Mouse (Mus musculus): Measurements from ENCODE around the gene Slc15a2. TPM values are rescaled to one million over a fixed set of nuclear protein-coding genes. Genes with fewer than 3 reads are reported as not detected.

Slc15a2 gene
- total and polyA plus RNA-seq, 3 experiments: 1.6 to 144 (median 111) TPM

DNA sequence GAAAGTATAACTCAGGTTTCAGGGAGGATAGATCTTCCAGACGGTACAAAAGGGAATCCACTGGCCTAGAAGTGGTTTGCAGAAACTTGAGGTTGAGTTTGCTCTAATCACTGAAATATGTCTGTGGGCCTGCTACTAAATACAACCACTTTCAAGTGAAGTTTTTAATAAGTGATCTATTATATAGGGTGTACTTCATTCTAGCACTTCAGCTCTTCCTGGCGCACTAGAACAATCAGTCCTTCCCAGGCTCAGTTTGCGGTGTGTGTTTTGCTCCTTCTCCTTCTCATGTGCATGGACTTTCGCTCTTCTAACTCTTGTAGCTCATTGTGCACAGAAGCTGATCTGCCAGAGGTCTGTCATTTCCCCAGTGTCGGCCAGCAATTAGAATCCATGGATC lies 11.8 kb downstream of the Slc15a2 start:
- H3K9me3 ChIP-seq (replicated peaks): no peaks in the 10 kb centered on the region
- H3K36me3 ChIP-seq (replicated peaks): no peaks in the 10 kb centered on the region
- no peak overlapping the region for H3K4me3 ChIP-seq (ENCODE audit: low read depth, low read length)
- ATAC-seq (ENCODE audit: extremely low read depth, insufficient number of reproducible peaks, low FRiP score, poor library complexity, severe bottlenecking): no peak
- no peak for TF ChIP-seq POLR2AphosphoS5 (IDR thresholded peaks at IDR 0.05; ENCODE audit: insufficient replicate concordance, low read depth, low read length)
- TF ChIP-seq GATA1 (IDR thresholded peaks at IDR 0.05; ENCODE audit: borderline replicate concordance, low read length): no peak
- no peak for TF ChIP-seq TAL1 (conservative IDR thresholded peaks at IDR 0.05; ENCODE audit: low read depth, low read length)
- TF ChIP-seq CTCF (IDR thresholded peaks at IDR 0.05; ENCODE audit: low read depth, low read length): no peak
- no peak for TF ChIP-seq GATA2 (IDR thresholded peaks at IDR 0.05; ENCODE audit: borderline replicate concordance, low read depth, low read length)
- peaks cover 10% of the 10 kb centered on the region; the same call in 1 of the 2 replicates for H3K4me1 ChIP-seq (ENCODE audit: insufficient read depth, low read depth, low read length)
- no peak for DNase-seq (ENCODE audit: low spot score)
- H3K27me3 ChIP-seq (ENCODE audit: insufficient read depth, low read length): peaks cover 6% of the 10 kb centered on the region; the same call in 1 of the 2 replicates

DNA sequence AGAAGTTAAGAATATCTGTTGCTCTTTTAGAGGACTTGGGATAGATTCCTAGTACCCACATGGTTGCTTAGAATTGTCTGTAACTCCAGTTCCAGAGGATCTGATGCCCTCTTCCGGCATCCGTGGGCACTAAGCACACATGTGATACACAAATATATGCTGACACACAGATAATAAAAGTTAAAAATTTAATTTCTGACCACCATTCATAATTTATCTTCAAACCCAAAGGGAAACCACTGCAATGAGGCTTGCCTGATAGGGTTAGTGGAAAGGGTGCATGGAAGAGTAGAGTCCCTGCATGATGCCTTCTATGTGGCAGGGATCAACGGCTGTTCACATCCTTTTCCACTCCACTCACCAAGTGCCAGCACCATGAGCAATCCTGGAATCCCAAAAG lies 13.1 kb downstream of the Slc15a2 start:
- Histone ChIP-seq H3K36me3 (replicated peaks) (no peaks in the 10 kb centered on the region), H3K4me1 (ENCODE audit: insufficient read depth, low read depth, low read length) (peaks cover 10% of the 10 kb centered on the region; the same call in 1 of the 2 replicates), H3K9me3 (replicated peaks) (no peaks in the 10 kb centered on the region), H3K4me3 (ENCODE audit: low read depth, low read length) (no peak overlapping the region), H3K27me3 (ENCODE audit: insufficient read depth, low read length) (peaks cover 6% of the 10 kb centered on the region; the same call in 1 of the 2 replicates)
- DNase-seq (ENCODE audit: low spot score) (no peak), ATAC-seq (ENCODE audit: extremely low read depth, insufficient number of reproducible peaks, low FRiP score, poor library complexity, severe bottlenecking) (no peak)
- TF ChIP-seq GATA2 (IDR thresholded peaks at IDR 0.05; ENCODE audit: borderline replicate concordance, low read depth, low read length): no peak
- no peak for TF ChIP-seq TAL1 (conservative IDR thresholded peaks at IDR 0.05; ENCODE audit: low read depth, low read length)
- no peak for TF ChIP-seq POLR2AphosphoS5 (IDR thresholded peaks at IDR 0.05; ENCODE audit: insufficient replicate concordance, low read depth, low read length)
- no peak for TF ChIP-seq GATA1 (IDR thresholded peaks at IDR 0.05; ENCODE audit: borderline replicate concordance, low read length)
- no peak for TF ChIP-seq CTCF (IDR thresholded peaks at IDR 0.05; ENCODE audit: low read depth, low read length)

DNA sequence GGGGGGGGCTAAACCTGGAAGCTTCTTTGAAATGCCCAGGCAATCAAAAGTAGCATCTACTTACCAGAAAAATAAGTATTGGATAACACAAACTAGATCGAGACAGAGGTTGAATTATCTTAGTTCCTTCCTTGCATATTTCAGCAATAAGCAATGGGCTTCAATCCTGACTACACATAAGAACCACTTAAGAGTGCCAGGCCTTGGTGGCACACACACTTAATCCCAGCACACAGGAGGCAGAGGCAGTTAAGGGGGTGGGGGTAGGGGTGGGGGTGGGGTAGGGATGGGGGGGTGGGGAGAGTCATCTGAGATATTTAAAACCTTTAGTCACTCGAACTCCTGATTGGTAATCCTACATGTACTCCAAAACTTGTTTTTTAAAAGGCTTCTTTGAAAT lies 13.5 kb downstream of the Slc15a2 start:
- Histone ChIP-seq H3K9me3 (replicated peaks) (no peaks in the 10 kb centered on the region), H3K27me3 (ENCODE audit: insufficient read depth, low read length) (peaks cover 6% of the 10 kb centered on the region; the same call in 1 of the 2 replicates), H3K4me1 (ENCODE audit: insufficient read depth, low read depth, low read length) (peaks cover 10% of the 10 kb centered on the region; the same call in 1 of the 2 replicates), H3K4me3 (ENCODE audit: low read depth, low read length) (no peak overlapping the region), H3K36me3 (replicated peaks) (no peaks in the 10 kb centered on the region)
- no peak for TF ChIP-seq POLR2AphosphoS5 (IDR thresholded peaks at IDR 0.05; ENCODE audit: insufficient replicate concordance, low read depth, low read length)
- TF ChIP-seq GATA2 (IDR thresholded peaks at IDR 0.05; ENCODE audit: borderline replicate concordance, low read depth, low read length): no peak
- TF ChIP-seq CTCF (IDR thresholded peaks at IDR 0.05; ENCODE audit: low read depth, low read length): no peak
- no peak for TF ChIP-seq TAL1 (conservative IDR thresholded peaks at IDR 0.05; ENCODE audit: low read depth, low read length)
- TF ChIP-seq GATA1 (IDR thresholded peaks at IDR 0.05; ENCODE audit: borderline replicate concordance, low read length): no peak
- ATAC-seq (ENCODE audit: extremely low read depth, insufficient number of reproducible peaks, low FRiP score, poor library complexity, severe bottlenecking): no peak
- DNase-seq (ENCODE audit: low spot score): no peak

- Histone ChIP-seq H3K27me3 (ENCODE audit: insufficient read depth, low read length) (peaks cover 5% of the 10 kb centered on the region; the same call in 1 of the 2 replicates), H3K36me3 (replicated peaks) (no peaks in the 10 kb centered on the region), H3K4me3 (ENCODE audit: low read depth, low read length) (no peak overlapping the region), H3K4me1 (ENCODE audit: insufficient read depth, low read depth, low read length) (peaks cover 10% of the 10 kb centered on the region; the same call in 1 of the 2 replicates), H3K9me3 (replicated peaks) (no peaks in the 10 kb centered on the region)
- DNase-seq (ENCODE audit: low spot score) (no peak), ATAC-seq (ENCODE audit: extremely low read depth, insufficient number of reproducible peaks, low FRiP score, poor library complexity, severe bottlenecking) (no peak)
- TF ChIP-seq GATA1 (IDR thresholded peaks at IDR 0.05; ENCODE audit: borderline replicate concordance, low read length) (no peak), POLR2AphosphoS5 (IDR thresholded peaks at IDR 0.05; ENCODE audit: insufficient replicate concordance, low read depth, low read length) (no peak), CTCF (IDR thresholded peaks at IDR 0.05; ENCODE audit: low read depth, low read length) (no peak), TAL1 (conservative IDR thresholded peaks at IDR 0.05; ENCODE audit: low read depth, low read length) (no peak), GATA2 (IDR thresholded peaks at IDR 0.05; ENCODE audit: borderline replicate concordance, low read depth, low read length) (no peak)
These were observed 13.9 kb downstream of the Slc15a2 start for GRCm38 (mm10) chr16:36770830-36771229.

DNA sequence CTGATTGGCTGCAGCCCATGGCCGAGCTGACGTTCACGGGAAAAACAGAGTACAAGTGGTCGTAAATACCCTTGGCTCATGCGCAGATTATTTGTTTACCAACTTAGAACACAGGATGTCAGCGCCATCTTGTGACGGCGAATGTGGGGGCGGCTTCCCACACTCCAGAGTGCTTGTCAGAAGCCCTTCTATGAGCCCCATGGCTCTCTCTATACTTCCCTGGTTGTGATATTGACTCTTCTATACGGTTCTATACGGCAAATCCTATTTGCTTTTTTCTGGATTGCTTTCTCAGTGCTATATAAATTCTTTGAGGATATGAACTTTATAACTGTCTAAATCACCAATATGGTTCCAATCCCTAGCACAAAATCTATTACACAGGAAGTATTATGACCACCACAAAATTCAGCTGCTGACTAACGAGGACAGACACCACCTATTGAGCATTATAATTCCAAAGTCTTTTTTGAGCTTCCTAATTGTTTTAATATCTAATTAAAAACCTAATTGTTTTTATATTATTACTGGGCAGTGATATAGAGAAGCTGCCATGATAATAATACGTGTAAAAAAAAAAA lies 14.5 kb downstream of the Slc15a2 start:
- Histone ChIP-seq H3K27me3 (ENCODE audit: insufficient read depth, low read length) (no peaks in the 10 kb centered on the region), H3K9me3 (replicated peaks) (no peaks in the 10 kb centered on the region), H3K36me3 (replicated peaks) (no peaks in the 10 kb centered on the region), H3K4me1 (ENCODE audit: insufficient read depth, low read depth, low read length) (peaks cover 10% of the 10 kb centered on the region; the same call in 1 of the 2 replicates), H3K4me3 (ENCODE audit: low read depth, low read length) (no peak overlapping the region)
- peak; percentile 68 for ATAC-seq (ENCODE audit: extremely low read depth, insufficient number of reproducible peaks, low FRiP score, poor library complexity, severe bottlenecking)
- no peak for DNase-seq (ENCODE audit: low spot score)
- no peak for TF ChIP-seq GATA2 (IDR thresholded peaks at IDR 0.05; ENCODE audit: borderline replicate concordance, low read depth, low read length)
- TF ChIP-seq POLR2AphosphoS5 (IDR thresholded peaks at IDR 0.05; ENCODE audit: insufficient replicate concordance, low read depth, low read length): no peak
- TF ChIP-seq GATA1 (IDR thresholded peaks at IDR 0.05; ENCODE audit: borderline replicate concordance, low read length): no peak
- TF ChIP-seq TAL1 (conservative IDR thresholded peaks at IDR 0.05; ENCODE audit: low read depth, low read length): no peak
- no peak for TF ChIP-seq CTCF (IDR thresholded peaks at IDR 0.05; ENCODE audit: low read depth, low read length)

DNA sequence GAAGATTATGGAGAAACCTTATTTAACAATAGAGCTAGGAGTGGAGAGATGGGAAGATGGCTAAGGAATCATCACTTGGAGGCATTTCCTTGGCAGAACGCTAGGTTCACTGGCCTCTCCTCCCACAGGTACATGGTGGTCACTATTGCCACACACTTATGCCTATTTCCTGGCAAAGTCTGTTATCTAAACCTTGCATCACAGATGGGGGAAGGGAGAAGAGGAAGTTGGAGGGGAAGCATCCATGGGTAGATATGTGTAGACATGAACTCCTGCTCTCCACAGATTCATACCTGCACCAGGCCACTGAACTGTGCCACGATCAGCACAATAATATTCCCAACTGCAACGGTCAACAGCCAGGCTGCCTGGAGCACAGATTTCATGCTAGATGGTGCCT lies 32.8 kb downstream of the Slc15a2 start:
- no peak for DNase-seq (ENCODE audit: low spot score)
- peaks cover 9% of the 10 kb centered on the region for H3K4me1 ChIP-seq (ENCODE audit: insufficient read depth, low read depth, low read length)
- no peak for ATAC-seq (ENCODE audit: extremely low read depth, insufficient number of reproducible peaks, low FRiP score, poor library complexity, severe bottlenecking)
- H3K9me3 ChIP-seq (replicated peaks): no peaks in the 10 kb centered on the region
- TF ChIP-seq GATA2 (IDR thresholded peaks at IDR 0.05; ENCODE audit: borderline replicate concordance, low read depth, low read length): no peak
- no peak for TF ChIP-seq TAL1 (conservative IDR thresholded peaks at IDR 0.05; ENCODE audit: low read depth, low read length)
- TF ChIP-seq POLR2AphosphoS5 (IDR thresholded peaks at IDR 0.05; ENCODE audit: insufficient replicate concordance, low read depth, low read length): no peak
- TF ChIP-seq CTCF (IDR thresholded peaks at IDR 0.05; ENCODE audit: low read depth, low read length): no peak
- no peak for TF ChIP-seq GATA1 (IDR thresholded peaks at IDR 0.05; ENCODE audit: borderline replicate concordance, low read length)
- no peak overlapping the region for H3K4me3 ChIP-seq (ENCODE audit: low read depth, low read length)
- no peaks in the 10 kb centered on the region for H3K27me3 ChIP-seq (ENCODE audit: insufficient read depth, low read length)
- H3K36me3 ChIP-seq (replicated peaks): peaks cover 63% of the 10 kb centered on the region

Data from G1E (cell line).